Mouse (Mus musculus) liver, embryonic 14.5 days (tissue): Measurements from ENCODE around the gene Dse. TPM values are rescaled to one million over a fixed set of nuclear protein-coding genes. Genes with fewer than 3 reads are reported as not detected.
"Not testable (repeated sequence)": the region's sequence is repeated elsewhere in the genome, so short reads cannot be mapped to it uniquely, and the experiment has no call there.

Experiments
- ATAC-seq: fragments of 200-750 bp; cut with Nextera tagmentation; 2 replicates; pipeline ENCODE4 v1.8.0; 2017; ENCODE audit warnings: moderate number of reproducible peaks, mild to moderate bottlenecking, moderate library complexity; ENCODE audit not compliant: insufficient read depth
- DNase-seq, 3 experiments: peaks; one replicate each; pipeline ENCODE4 v3.0.0-alpha.2; 2012 to 2013; ENCODE audit warnings: low read depth in 3 of 3, low spot score in 3 of 3
- H3K27ac ChIP-seq: fragments of 300-500 bp; sonication (generic); 2 replicates; pipeline ENCODE4 v1.5.1; 2014; ENCODE audit warnings: moderate library complexity, mild to moderate bottlenecking, control low read depth, inconsistent platforms
- H3K27me3 ChIP-seq: fragments of 300-500 bp; sonication (generic); 2 replicates; pipeline ENCODE4 v1.6.1; 2014; ENCODE audit warnings: mild to moderate bottlenecking, low read length, moderate library complexity; ENCODE audit not compliant: control insufficient read depth, insufficient read depth
- H3K36me3 ChIP-seq: fragments of 300-500 bp; sonication (generic); replicated peaks from 2 replicates; pipeline ENCODE4 v1.6.1; 2014; ENCODE audit warnings: low read depth; ENCODE audit not compliant: control insufficient read depth, insufficient read depth
- H3K4me1 ChIP-seq, 2 experiments: fragments of 200-500 bp in 1 of 2; fragments of 300-500 bp in 1 of 2; sonication (generic) in 1 of 2; replicated peaks; 2 replicates each; pipeline ENCODE4 v1.6.1; 2012 to 2014; ENCODE audit warnings: antibody characterized with exemption in 1 of 2, inconsistent platforms in 1 of 2, low read length in 1 of 2; ENCODE audit not compliant: control insufficient read depth in 2 of 2, insufficient read depth in 2 of 2
- H3K4me2 ChIP-seq: fragments of 300-500 bp; sonication (generic); 2 replicates; pipeline ENCODE4 v1.6.1; 2014; ENCODE audit warnings: low read depth, mild to moderate bottlenecking, control low read depth, moderate library complexity
- H3K4me3 ChIP-seq, 2 experiments: fragments of 200-500 bp in 1 of 2; fragments of 300-500 bp in 1 of 2; sonication (generic) in 1 of 2; 2 replicates each; pipeline ENCODE4 v1.5.1; 2012 to 2014; ENCODE audit warnings: low read depth in 2 of 2, low read length in 2 of 2, mild to moderate bottlenecking in 2 of 2, control low read depth in 1 of 2, inconsistent platforms in 1 of 2, moderate library complexity in 1 of 2; ENCODE audit not compliant: insufficient read depth in 1 of 2
- H3K9ac ChIP-seq: fragments of 300-500 bp; sonication (generic); replicated peaks from 2 replicates; pipeline ENCODE4 v1.6.1; 2014; ENCODE audit warnings: mild to moderate bottlenecking, control low read depth, moderate library complexity
- H3K9me3 ChIP-seq: fragments of 300-500 bp; sonication (generic); 2 replicates; pipeline ENCODE4 v1.6.1; 2016; ENCODE audit warnings: low read length, mixed read lengths; ENCODE audit not compliant: control insufficient read depth
- CTCF ChIP-seq: IDR thresholded peaks from 2 replicates; pipeline ENCODE4 v1.5.1; 2016; ENCODE audit warnings: antibody characterized with exemption, low read depth, control low read depth
- EP300 ChIP-seq: IDR thresholded peaks from 2 replicates; pipeline ENCODE4 v1.6.1; 2016; ENCODE audit warnings: antibody characterized with exemption, low read depth
- WGBS: fragments of 180-500 bp; shearing (Covaris S2); extraction: QIAGEN DNeasy Blood & Tissue Kit; methylation state at CpG from one replicate; pipeline ENCODE4 v1.1.7; 2014; ENCODE audit not compliant: insufficient replicate concordance; 5-methylcytosine and 5-hydroxymethylcytosine counted together
- polyA plus RNA-seq, 2 experiments: library from polyadenylated mRNA; depleted of rRNA in 1 of 2; stranded (reverse) in 1 of 2; unstranded in 1 of 2; fragments of >200 nt; fragmentation: Nextera tagmentation in 1 of 2; extraction: Ambion mirVana in 1 of 2; gene quantifications; 2 replicates each; pipeline versions ENCODE4 v1.2.1 to v1.2.3; 2012 to 2014

Dse gene
- polyA plus RNA-seq (2012; rRNA removed): 2.7 and 2.8 TPM in 2 replicates
- polyA plus RNA-seq (2014; fragmentation: Nextera tagmentation; extraction: Ambion mirVana): 5.7 and 6.1 TPM in 2 replicates

GRCm38 (mm10) chr10:34207503-34207850 is at the start of gene Dse:
TSS of gene Dse (minus strand) at chr10:34207715.
- DNase-seq (no peak), ATAC-seq (no peak)
- H3K27ac ChIP-seq: no peak within 1 kb of the TSS
- H3K36me3 ChIP-seq: no peaks in the 10 kb centered on the region
- peak within 1 kb of the TSS; percentile 57 to 64 for H3K4me3 ChIP-seq
- no peaks in the 10 kb centered on the region for H3K9me3 ChIP-seq
- peaks cover 24% of the 10 kb centered on the region for H3K27me3 ChIP-seq
- no peak for TF ChIP-seq EP300
- TF ChIP-seq CTCF: no peak
- H3K4me2 ChIP-seq: peak within 1 kb of the TSS; percentile 62
- H3K4me1 ChIP-seq: no peaks in the 10 kb centered on the region; a peak in 1 of 4 replicates
- WGBS: 2% methylated on average over 14 of the region's 14 CpGs
- peak within 1 kb of the TSS; percentile 48 for H3K9ac ChIP-seq

GRCm38 (mm10) chr10:34252833-34253232 is 45.3 kb upstream of the Dse start:
- WGBS: 73% methylated on average over 9 of the region's 9 CpGs
- H3K9ac ChIP-seq, ATAC-seq: not testable (repeated sequence)

GRCm38 (mm10) chr10:34249594-34249993 is 42.1 kb upstream of the Dse start:
- WGBS: 12% methylated on average over 2 of the region's 2 CpGs
- TF ChIP-seq EP300 (no peak), CTCF (no peak)

More at GRCm38 (mm10) chr10:34252833-34253232, 45.3 kb upstream of the Dse start:
- H3K36me3 ChIP-seq, DNase-seq, H3K4me2 ChIP-seq, H3K4me1 ChIP-seq, H3K27ac ChIP-seq, H3K9me3 ChIP-seq, H3K27me3 ChIP-seq, H3K4me3 ChIP-seq: not testable (repeated sequence)

GRCm38 (mm10) chr10:34247757-34248156 is 40.2 kb upstream of the Dse start:
- no peaks in the 10 kb centered on the region for H3K27me3 ChIP-seq
- H3K4me2 ChIP-seq: no peak overlapping the region
- DNase-seq (no peak), ATAC-seq (no peak)
- no peak overlapping the region for H3K4me3 ChIP-seq
- H3K4me1 ChIP-seq: peaks cover 0 to 11% of the 10 kb centered on the region in 2 experiments; a peak in 1 of 4 replicates
- H3K36me3 ChIP-seq: no peaks in the 10 kb centered on the region
- no peak overlapping the region for H3K9ac ChIP-seq
- 47% methylated on average over 3 of the region's 3 CpGs for WGBS
- no peak for TF ChIP-seq CTCF
- TF ChIP-seq EP300: no peak
- H3K9me3 ChIP-seq: no peaks in the 10 kb centered on the region
- no peak overlapping the region for H3K27ac ChIP-seq

More at GRCm38 (mm10) chr10:34249594-34249993, 42.1 kb upstream of the Dse start:
- no peaks in the 10 kb centered on the region for H3K36me3 ChIP-seq
- H3K4me3 ChIP-seq: no peak overlapping the region
- no peaks in the 10 kb centered on the region for H3K9me3 ChIP-seq
- peaks cover 0 to 11% of the 10 kb centered on the region in 2 experiments; a peak in 1 of 4 replicates for H3K4me1 ChIP-seq
- DNase-seq: peak in 1 of 3 experiments; percentile 36
- H3K27me3 ChIP-seq: no peaks in the 10 kb centered on the region
- no peak overlapping the region for H3K27ac ChIP-seq
- H3K9ac ChIP-seq: no peak overlapping the region
- H3K4me2 ChIP-seq: no peak overlapping the region
- ATAC-seq: no peak

GRCm38 (mm10) chr10:34246106-34246505 is 38.6 kb upstream of the Dse start:
- ATAC-seq: no peak
- DNase-seq: no peak
- 58% methylated on average over 2 of the region's 2 CpGs for WGBS
- H3K9me3 ChIP-seq: no peaks in the 10 kb centered on the region
- no peak overlapping the region for H3K4me2 ChIP-seq
- H3K4me1 ChIP-seq: peaks cover 0 to 11% of the 10 kb centered on the region in 2 experiments; a peak in 2 of 4 replicates
- H3K27ac ChIP-seq: no peak overlapping the region
- no peak overlapping the region for H3K9ac ChIP-seq
- H3K27me3 ChIP-seq: no peaks in the 10 kb centered on the region
- TF ChIP-seq EP300: no peak
- no peak for TF ChIP-seq CTCF
- no peak overlapping the region for H3K4me3 ChIP-seq
- no peaks in the 10 kb centered on the region for H3K36me3 ChIP-seq
